Comparison of ENCODE assay signal across 21 mouse cellular contexts in the genomic region with DNA sequence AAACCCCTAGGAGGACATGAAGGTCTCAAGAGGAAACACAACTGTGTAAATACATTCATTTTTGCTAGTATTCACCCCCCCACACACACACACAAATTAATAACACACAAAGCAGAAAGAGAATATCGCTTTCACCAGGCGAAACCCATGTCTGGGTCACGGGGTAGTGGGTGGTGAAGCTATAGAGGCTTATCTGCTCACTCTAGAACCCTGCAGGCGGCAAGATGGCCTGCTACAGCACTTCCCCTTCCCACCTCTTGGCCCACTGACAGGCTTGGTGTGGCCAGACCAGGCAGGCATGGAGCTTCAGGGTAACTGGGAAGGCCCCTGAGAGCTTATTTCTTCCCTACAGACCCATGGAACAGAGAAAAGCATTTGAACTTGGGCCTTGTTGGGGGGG.
"Had no signal": no experiment of that assay in that cellular context is flagged by ENCODE, and none has a peak within 500 bp of the region (broad histone marks: within the 10 kb centered on the region; RNA-seq: fewer than 3 reads in every experiment).

No protein-coding gene starts in this region.

- H3K9me3 ChIP-seq: limb, embryonic 10.5 days; liver, embryonic 15.5 days; midbrain, embryonic 10.5 days; midbrain, embryonic 13.5 days had no signal

- H3K36me3 ChIP-seq: limb, embryonic 10.5 days; limb, embryonic 13.5 days; liver, embryonic 15.5 days; midbrain, embryonic 10.5 days; midbrain, embryonic 13.5 days had no signal

- ATAC-seq: midbrain, embryonic 13.5 days; midbrain, embryonic 16.5 days had no signal

- DNase-seq: kidney, adult 11 months; kidney, adult 9 months; kidney, postnatal 25 days; layer of hippocampus, adult 9-11 months; lung, adult 2 months; lung, postnatal 14 days; lung, postnatal 4 days; right cerebral cortex, postnatal 4 days; thymus, adult 2 months; thymus, postnatal 14 days; thymus, postnatal 4 days had no signal

- H3K4me2 ChIP-seq: limb, embryonic 13.5 days; liver, embryonic 15.5 days; midbrain, embryonic 13.5 days had no signal

- H3K27me3 ChIP-seq: limb, embryonic 13.5 days had no signal

- H3K9ac ChIP-seq: limb, embryonic 13.5 days; liver, embryonic 15.5 days; midbrain, embryonic 13.5 days had no signal

- H3K4me1 ChIP-seq: midbrain, embryonic 10.5 days; midbrain, embryonic 13.5 days had no signal

- H3K4me3 ChIP-seq: layer of hippocampus, adult 2 months; limb, embryonic 10.5 days; limb, embryonic 13.5 days; liver, embryonic 15.5 days; midbrain, embryonic 10.5 days; midbrain, embryonic 13.5 days; myocyte had no signal

- H3K27ac ChIP-seq: kidney, postnatal 0 days; layer of hippocampus, adult 2 months; limb, embryonic 10.5 days; limb, embryonic 13.5 days; liver, embryonic 15.5 days; midbrain, embryonic 10.5 days; midbrain, embryonic 13.5 days; stomach, postnatal 0 days had no signal
